Mouse (Mus musculus): Measurements from ENCODE around the gene Prl2c5. TPM values are rescaled to one million over a fixed set of nuclear protein-coding genes. Genes with fewer than 3 reads are reported as not detected.

Prl2c5 gene
- polyA plus RNA-seq, 1 experiment = not detected

Other genes with a start within 250 kb of the Prl2c5 start
- not detected in 2 replicates for gene Prl2c2, start 177.3 kb upstream of the Prl2c5 start, polyA plus RNA-seq (2012; rRNA removed)
- gene Gpr137b, start 211.3 kb downstream of the Prl2c5 start, polyA plus RNA-seq (2012; rRNA removed) = 33.9 and 37.0 TPM in 2 replicates